Mouse (Mus musculus) hindbrain, embryonic 15.5 days (tissue): ENCODE measurements around the gene Snap29. TPM values are rescaled to one million over a fixed set of nuclear protein-coding genes. Genes with fewer than 3 reads are reported as not detected.
A peak's percentile ranks its signal among the peaks of the same experiment; 100 is the strongest.

Experiments
- ATAC-seq: fragments of 200-750 bp; cut with Nextera tagmentation; 2 replicates; pipeline ENCODE4 v1.8.0; 2017; ENCODE audit warnings: low read depth, moderate number of reproducible peaks, moderate TSS enrichment; ENCODE audit not compliant: low FRiP score
- H3K27ac ChIP-seq: fragments of 300-500 bp; sonication (generic); replicated peaks from 2 replicates; pipeline ENCODE4 v1.5.1; 2015; ENCODE audit warnings: mild to moderate bottlenecking, inconsistent platforms
- H3K27me3 ChIP-seq: fragments of 300-500 bp; sonication (generic); 2 replicates; pipeline ENCODE4 v1.6.1; 2015; ENCODE audit warnings: control low read depth, inconsistent platforms
- H3K36me3 ChIP-seq: fragments of 300-500 bp; sonication (generic); 2 replicates; pipeline ENCODE4 v1.6.1; 2015; ENCODE audit warnings: control low read depth, inconsistent platforms
- H3K4me1 ChIP-seq: fragments of 300-500 bp; sonication (generic); replicated peaks from 2 replicates; pipeline ENCODE4 v1.6.1; 2015; ENCODE audit warnings: control low read depth, inconsistent platforms
- H3K4me2 ChIP-seq: fragments of 300-500 bp; sonication (generic); 2 replicates; pipeline ENCODE4 v1.6.1; 2015; ENCODE audit warnings: moderate library complexity, mild to moderate bottlenecking, inconsistent platforms
- H3K4me3 ChIP-seq: fragments of 300-500 bp; sonication (generic); 2 replicates; pipeline ENCODE4 v1.5.1; 2015; ENCODE audit warnings: mild to moderate bottlenecking, inconsistent platforms
- H3K9ac ChIP-seq: fragments of 300-500 bp; sonication (generic); 2 replicates; pipeline ENCODE4 v1.6.1; 2015; ENCODE audit warnings: inconsistent platforms
- H3K9me3 ChIP-seq: fragments of 300-500 bp; sonication (generic); 2 replicates; pipeline ENCODE4 v1.6.1; 2016; ENCODE audit warnings: control low read depth, inconsistent platforms
- WGBS: fragments of 180-500 bp; shearing (Covaris S2); methylation state at CpG from one replicate; pipeline ENCODE4 v1.1.7; 2015; 5-methylcytosine and 5-hydroxymethylcytosine counted together
- polyA plus RNA-seq: library from polyadenylated mRNA; unstranded; fragments of >200 nt; fragmentation: Nextera tagmentation; extraction: Ambion mirVana; gene quantifications from 2 replicates; pipeline ENCODE4 v1.2.1, GENCODE M21; 2015

Gene Snap29
- 22.4 and 23.4 TPM in 2 replicates for polyA plus RNA-seq

DNA sequence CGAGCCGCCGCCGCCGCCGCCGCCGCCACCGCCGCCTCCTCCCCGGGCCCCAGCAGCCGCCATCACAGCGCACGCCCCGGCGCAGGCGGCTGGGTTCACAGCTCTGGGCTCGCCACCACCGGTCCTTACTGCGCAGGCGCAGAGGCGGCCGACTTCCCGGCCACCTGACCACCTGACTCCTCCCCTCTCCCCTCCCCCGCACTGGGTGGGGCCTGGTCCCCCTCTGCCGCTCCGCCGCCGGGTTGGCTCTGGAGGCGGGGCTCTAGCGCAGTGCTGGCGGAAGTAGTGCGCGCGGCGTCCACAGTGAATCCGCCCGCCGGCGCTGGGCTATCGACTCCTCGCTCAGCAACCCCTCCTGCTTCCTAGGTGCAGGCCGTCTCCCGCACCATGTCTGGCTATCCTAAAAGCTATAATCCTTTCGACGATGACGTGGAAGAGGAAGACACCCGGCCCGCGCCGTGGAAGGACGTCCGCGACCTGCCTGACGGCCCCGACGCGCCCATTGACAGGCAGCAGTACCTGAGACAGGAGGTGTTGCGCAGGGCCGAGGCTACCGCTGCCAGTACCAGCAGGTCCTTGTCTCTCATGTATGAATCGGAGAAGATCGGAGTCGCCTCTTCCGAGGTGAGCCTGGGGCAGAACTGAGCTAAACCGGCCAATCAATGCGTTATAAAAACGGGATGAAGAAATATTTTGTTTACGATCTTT, at the start of gene Snap29, which contains the start of gene Pi4ka:
Gene Snap29, plus strand, starts transcription at position 251 of the 708 bp plus-strand sequence.
Gene Pi4ka, minus strand, starts transcription at position 579 of the 708 bp plus-strand sequence.
- Histone ChIP-seq H3K27ac (peak within 1 kb of the TSS; percentile 87), H3K9me3 (no peaks in the 10 kb centered on the region), H3K27me3 (no peaks in the 10 kb centered on the region), H3K4me2 (peak within 1 kb of the TSS; percentile 63), H3K4me1 (peaks cover 41% of the 10 kb centered on the region), H3K9ac (peak within 1 kb of the TSS; percentile 72), H3K4me3 (peak within 1 kb of the TSS; percentile 69), H3K36me3 (peaks cover 10% of the 10 kb centered on the region; the same call in 1 of the 2 replicates)
- ATAC-seq: peak; percentile 98
- 1% methylated on average over 66 of the region's 69 CpGs for WGBS

DNA sequence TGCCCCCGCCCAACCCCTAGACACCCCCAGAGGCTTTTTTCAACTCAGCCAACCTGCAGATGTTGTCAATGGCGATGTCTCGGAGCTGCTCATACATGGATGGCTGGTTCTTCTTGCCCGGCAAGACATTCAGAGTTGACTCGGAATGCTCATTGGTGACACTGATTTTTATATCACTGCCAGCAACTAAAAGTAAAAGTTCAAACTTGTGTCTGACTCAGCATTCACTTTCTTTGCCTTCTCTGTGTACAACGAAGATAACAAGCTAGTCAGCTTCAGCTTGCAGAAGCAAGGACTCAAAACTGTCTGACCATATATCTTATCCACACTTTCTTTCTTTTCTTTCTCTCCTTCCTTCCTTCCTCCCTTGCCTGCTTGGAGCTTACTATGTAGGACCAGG, 49.8 kb upstream of the Snap29 start:
- Histone ChIP-seq H3K27me3 (no peaks in the 10 kb centered on the region), H3K4me1 (no peaks in the 10 kb centered on the region), H3K4me2 (no peak overlapping the region), H3K4me3 (no peak overlapping the region), H3K9ac (no peak overlapping the region), H3K36me3 (peaks cover 72% of the 10 kb centered on the region), H3K27ac (no peak overlapping the region), H3K9me3 (no peaks in the 10 kb centered on the region)
- 92% methylated on average over 6 of the region's 6 CpGs for WGBS
- no peak for ATAC-seq

DNA sequence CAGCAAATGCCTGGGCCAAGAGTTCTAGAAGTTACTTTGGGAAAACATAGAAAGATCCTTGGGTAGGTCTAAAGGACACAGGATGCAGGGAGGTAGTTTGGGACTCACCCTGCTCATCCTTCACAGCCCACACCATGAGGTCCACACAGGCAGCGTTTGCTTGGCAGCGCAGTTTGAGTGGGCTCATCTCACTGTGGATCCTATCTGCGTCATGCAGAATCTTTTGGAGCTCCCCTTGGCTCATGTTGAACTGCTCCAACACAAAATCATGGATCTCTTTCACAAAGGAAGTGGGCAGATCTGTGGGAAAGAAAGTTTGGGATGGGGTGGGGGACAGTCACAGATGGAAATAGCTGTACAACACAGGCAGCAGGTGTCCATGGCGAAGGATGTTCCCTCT, 47.0 kb upstream of the Snap29 start:
- H3K9ac ChIP-seq: no peak overlapping the region
- ATAC-seq: no peak
- peaks cover 66% of the 10 kb centered on the region for H3K36me3 ChIP-seq
- WGBS: 93% methylated on average over 4 of the region's 4 CpGs
- H3K9me3 ChIP-seq: no peaks in the 10 kb centered on the region
- H3K4me3 ChIP-seq: no peak overlapping the region
- H3K27ac ChIP-seq: no peak overlapping the region
- H3K4me2 ChIP-seq: no peak overlapping the region
- no peaks in the 10 kb centered on the region for H3K27me3 ChIP-seq
- no peaks in the 10 kb centered on the region for H3K4me1 ChIP-seq

DNA sequence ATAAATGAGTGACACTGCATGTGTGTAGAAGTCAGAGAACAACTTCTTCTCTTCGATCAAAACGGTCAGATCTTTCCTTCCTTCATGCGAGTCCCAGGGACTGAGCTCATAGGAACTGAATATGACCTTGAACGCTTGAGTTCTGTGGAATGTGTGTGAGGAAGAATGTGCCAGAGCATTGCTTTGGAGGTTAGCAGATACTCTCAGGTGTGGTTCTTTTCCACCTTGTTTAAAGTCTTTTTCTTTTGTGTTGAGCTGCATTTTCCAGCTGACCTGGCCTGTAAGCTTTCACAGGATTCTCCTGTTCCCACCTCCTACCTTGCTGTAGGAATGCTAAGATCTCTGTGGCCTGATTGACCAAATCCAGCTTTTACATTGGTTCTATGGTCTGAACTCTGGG, 23.5 kb upstream of the Snap29 start:
- H3K36me3 ChIP-seq: peaks cover 57% of the 10 kb centered on the region

DNA sequence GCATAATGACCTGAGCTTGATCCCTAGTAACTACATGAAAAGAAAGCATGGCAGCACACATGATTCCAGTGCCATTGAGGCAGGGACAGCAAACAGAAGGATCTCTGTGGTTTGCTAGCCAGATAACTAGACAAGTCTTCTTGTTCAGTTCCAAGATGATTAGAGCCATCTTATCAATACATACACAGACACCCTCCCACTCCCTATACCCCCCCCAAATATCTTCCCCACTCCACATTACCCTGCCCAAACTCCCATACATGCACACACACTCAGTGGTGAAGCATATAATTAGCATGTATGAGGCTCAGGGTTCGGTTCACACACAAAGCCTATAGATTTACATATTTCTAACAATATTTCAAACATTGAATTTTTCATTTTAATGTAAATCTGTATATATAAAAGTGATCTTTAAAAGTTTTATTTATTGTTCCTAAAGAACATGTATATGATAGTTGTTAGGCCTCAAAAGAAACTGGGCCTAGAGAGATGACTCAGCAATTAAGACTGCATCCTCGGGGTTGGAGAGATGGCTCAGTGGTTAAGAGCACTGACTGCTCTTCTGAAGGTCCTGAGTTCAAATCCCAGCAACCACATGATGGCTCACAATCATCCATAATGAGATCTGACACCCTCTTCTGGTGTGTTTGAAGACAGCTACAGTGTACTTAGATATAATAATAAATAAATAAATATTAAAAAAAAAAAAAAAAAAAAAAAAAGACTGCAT, 22.0 kb upstream of the Snap29 start:
- no peak for ATAC-seq
- Histone ChIP-seq H3K4me1 (no peaks in the 10 kb centered on the region), H3K36me3 (peaks cover 50% of the 10 kb centered on the region), H3K27me3 (no peaks in the 10 kb centered on the region), H3K9ac (no peak overlapping the region), H3K4me2 (no peak overlapping the region), H3K4me3 (no peak overlapping the region), H3K9me3 (no peaks in the 10 kb centered on the region), H3K27ac (no peak overlapping the region)
- WGBS: 89% methylated on average over 2 of the region's 2 CpGs

More for the DNA sequence above, 23.5 kb upstream of the Snap29 start:
- H3K4me2 ChIP-seq: no peak overlapping the region
- H3K27ac ChIP-seq: no peak overlapping the region
- no peak overlapping the region for H3K9ac ChIP-seq
- 91% methylated on average over 4 of the region's 4 CpGs for WGBS
- no peaks in the 10 kb centered on the region for H3K9me3 ChIP-seq
- no peaks in the 10 kb centered on the region for H3K4me1 ChIP-seq
- ATAC-seq: no peak
- H3K4me3 ChIP-seq: no peak overlapping the region
- H3K27me3 ChIP-seq: no peaks in the 10 kb centered on the region

DNA sequence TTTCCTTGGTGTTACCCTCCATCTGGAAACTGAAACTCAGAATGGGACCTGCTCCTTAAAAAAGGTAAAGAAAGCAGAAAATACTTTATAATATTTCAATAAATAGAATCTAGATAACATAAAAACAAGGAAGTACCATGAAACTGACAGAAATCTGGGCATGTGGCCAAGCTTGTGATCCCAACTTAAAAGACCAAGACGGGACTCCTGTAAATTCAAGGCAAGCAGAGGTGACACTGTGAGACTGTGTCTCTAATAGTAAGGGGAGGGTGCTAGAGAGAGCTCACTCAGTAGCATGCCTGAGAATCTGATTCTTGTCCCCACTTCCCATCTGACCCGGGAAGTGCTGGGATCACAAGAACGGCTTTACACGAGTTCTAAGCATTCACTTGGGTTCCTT, 13.0 kb upstream of the Snap29 start:
- H3K9me3 ChIP-seq: no peaks in the 10 kb centered on the region

DNA sequence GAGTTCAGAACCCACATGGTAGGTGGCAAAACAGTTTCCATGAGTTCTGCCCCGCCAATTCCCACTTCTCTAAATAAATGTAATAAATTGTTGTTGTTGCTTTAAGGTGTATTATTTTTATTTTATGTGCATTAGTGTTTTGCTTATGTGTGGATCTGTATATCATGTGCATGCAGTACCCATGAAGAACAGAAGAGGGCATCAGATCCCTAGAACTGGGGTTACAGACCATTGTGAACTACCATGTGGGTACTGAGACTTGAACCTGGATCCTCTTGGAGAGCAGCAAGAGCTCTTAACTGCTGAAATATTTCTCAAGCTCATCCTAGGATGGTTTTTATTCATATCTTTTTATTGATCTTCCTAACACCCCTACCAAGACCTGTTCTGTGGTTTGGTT, 2.9 kb upstream of the Snap29 start:
- no peak for ATAC-seq

More for the DNA sequence above, 13.0 kb upstream of the Snap29 start:
- H3K27ac ChIP-seq: no peak overlapping the region
- no peaks in the 10 kb centered on the region for H3K4me1 ChIP-seq
- H3K27me3 ChIP-seq: no peaks in the 10 kb centered on the region
- H3K9ac ChIP-seq: no peak overlapping the region
- H3K4me3 ChIP-seq: no peak overlapping the region
- H3K4me2 ChIP-seq: no peak overlapping the region
- no peak for ATAC-seq
- WGBS: 74% methylated on average over 4 of the region's 4 CpGs
- H3K36me3 ChIP-seq: peaks cover 20% of the 10 kb centered on the region

DNA sequence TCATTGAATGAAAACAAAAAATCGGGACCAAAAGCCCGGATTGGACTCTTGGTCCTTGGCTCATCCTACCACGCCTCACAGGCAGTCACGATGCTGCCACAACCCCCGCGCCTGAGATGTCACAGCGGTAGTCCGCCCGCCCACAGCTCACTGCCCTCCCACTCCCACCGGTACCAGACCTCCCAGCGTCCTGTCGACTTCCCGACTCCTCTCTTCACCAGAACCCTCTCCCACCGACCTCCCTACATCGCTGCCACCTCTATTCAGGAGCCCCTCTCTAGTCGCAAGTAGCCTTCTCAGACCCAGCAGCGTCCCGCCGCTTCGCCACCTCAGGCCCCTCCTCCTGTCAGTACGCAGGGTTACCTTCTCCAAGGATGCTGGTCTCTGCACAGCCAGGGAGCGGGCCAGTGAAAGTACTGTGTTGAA, 502 bp upstream of the Snap29 start:
- peak; percentile 88 for ATAC-seq
- peak overlapping the region; percentile 69 for H3K4me3 ChIP-seq
- 0% methylated on average over 22 of the region's 22 CpGs for WGBS
- peaks cover 10% of the 10 kb centered on the region; the same call in 1 of the 2 replicates for H3K36me3 ChIP-seq
- peak overlapping the region; percentile 53 for H3K4me2 ChIP-seq
- peak overlapping the region; percentile 68 for H3K9ac ChIP-seq
- H3K9me3 ChIP-seq: no peaks in the 10 kb centered on the region
- no peaks in the 10 kb centered on the region for H3K27me3 ChIP-seq
- peak overlapping the region; percentile 87 for H3K27ac ChIP-seq
- peaks cover 41% of the 10 kb centered on the region for H3K4me1 ChIP-seq

More for the DNA sequence above, 2.9 kb upstream of the Snap29 start:
- H3K36me3 ChIP-seq: peaks cover 10% of the 10 kb centered on the region; the same call in 1 of the 2 replicates
- no peak overlapping the region for H3K27ac ChIP-seq
- 73% methylated on average over 1 of the region's 1 CpGs for WGBS
- no peak overlapping the region for H3K4me3 ChIP-seq
- H3K4me1 ChIP-seq: peaks cover 35% of the 10 kb centered on the region
- H3K27me3 ChIP-seq: no peaks in the 10 kb centered on the region
- no peak overlapping the region for H3K4me2 ChIP-seq
- H3K9ac ChIP-seq: no peak overlapping the region
- H3K9me3 ChIP-seq: no peaks in the 10 kb centered on the region

DNA sequence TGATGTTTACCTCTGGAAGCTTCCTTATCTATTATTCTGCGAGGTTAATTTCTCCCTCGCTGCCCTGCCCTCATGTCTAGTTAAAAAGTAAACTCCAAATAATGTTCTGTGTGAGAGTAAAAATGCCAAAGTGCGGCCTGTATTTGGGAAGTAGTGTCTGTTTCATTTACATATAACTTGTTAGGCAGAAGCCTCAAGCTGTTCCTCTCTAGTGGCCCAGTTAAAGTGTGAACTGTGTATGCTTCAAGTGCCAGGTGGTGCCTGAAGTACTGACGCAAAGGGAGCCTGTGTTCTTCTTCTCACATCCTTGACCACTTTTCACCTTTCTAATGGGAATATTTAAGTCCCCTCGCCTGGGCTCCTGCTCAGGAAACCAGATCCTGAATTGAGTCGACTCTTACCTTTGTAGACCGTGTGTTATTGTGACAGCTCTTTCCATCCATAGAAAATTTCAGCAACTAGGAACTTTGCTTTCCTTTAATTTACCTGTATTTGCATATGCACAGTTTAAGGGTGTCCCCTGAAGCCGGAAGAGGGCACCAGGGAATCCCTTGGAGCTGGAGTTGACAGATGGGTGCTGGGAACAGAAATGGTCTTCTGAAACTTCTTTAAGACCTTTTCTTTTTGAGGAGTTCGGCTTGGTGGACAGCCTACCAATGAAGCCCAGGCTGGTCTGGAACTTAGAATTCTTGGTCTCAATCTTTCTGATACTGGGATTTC, 886 bp downstream of the Snap29 start:
- Histone ChIP-seq H3K9ac (peak overlapping the region; percentile 72), H3K4me3 (peak overlapping the region; percentile 69), H3K36me3 (peaks cover 10% of the 10 kb centered on the region; the same call in 1 of the 2 replicates), H3K27ac (peak overlapping the region; percentile 85; the same call in 1 of the 2 replicates), H3K27me3 (no peaks in the 10 kb centered on the region), H3K4me2 (peak overlapping the region; percentile 63), H3K4me1 (peaks cover 37% of the 10 kb centered on the region), H3K9me3 (no peaks in the 10 kb centered on the region)
- 40% methylated on average over 9 of the region's 9 CpGs for WGBS
- no peak for ATAC-seq

DNA sequence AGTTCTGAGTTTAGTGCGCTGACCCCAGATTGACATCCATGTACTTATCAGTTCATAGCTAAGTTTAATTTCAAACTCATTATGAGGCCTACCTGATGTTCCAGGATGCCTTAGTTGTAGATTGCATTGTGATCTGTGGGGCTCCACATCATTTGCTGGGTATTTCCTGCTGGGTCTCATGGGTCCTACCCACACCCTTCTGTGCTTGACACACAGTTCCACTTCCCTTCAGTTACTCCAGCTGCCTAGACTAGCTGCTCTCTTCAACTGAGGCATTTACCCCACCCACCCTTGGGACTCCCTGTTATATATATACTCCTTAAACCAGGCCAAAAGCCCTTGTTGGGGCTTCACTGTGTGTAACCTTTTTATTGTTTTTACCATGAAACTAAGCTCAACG, 3.3 kb downstream of the Snap29 start:
- Histone ChIP-seq H3K27me3 (no peaks in the 10 kb centered on the region), H3K36me3 (no peaks in the 10 kb centered on the region), H3K9me3 (no peaks in the 10 kb centered on the region), H3K9ac (no peak overlapping the region), H3K4me2 (no peak overlapping the region), H3K4me3 (no peak overlapping the region), H3K27ac (no peak overlapping the region), H3K4me1 (peaks cover 32% of the 10 kb centered on the region)
- no peak for ATAC-seq
- 89% methylated on average over 2 of the region's 2 CpGs for WGBS

DNA sequence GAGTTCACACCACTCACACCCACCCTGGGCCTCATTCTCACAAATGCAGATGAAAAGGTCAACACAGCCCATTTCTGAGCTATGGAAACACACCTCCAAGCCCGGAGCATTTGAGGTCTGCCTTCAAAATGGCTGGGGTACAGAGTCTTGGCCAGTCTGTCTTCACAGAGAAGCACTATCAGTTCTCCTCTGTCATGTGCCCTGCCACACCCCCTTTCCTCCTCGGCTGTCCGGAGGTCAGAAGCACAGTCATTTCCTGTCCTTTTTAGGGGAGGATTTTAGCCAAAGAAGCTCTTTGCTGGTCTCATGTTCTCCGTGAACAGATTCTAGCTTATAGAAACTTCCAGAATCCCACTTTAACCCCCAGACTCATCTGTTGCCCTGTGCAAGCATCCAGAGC, 4.4 kb downstream of the Snap29 start:
- Histone ChIP-seq H3K27me3 (no peaks in the 10 kb centered on the region), H3K27ac (no peak overlapping the region), H3K4me1 (peaks cover 22% of the 10 kb centered on the region), H3K4me3 (no peak overlapping the region), H3K4me2 (no peak overlapping the region), H3K9ac (no peak overlapping the region), H3K36me3 (no peaks in the 10 kb centered on the region), H3K9me3 (no peaks in the 10 kb centered on the region)
- ATAC-seq: no peak
- WGBS: 74% methylated on average over 4 of the region's 4 CpGs

DNA sequence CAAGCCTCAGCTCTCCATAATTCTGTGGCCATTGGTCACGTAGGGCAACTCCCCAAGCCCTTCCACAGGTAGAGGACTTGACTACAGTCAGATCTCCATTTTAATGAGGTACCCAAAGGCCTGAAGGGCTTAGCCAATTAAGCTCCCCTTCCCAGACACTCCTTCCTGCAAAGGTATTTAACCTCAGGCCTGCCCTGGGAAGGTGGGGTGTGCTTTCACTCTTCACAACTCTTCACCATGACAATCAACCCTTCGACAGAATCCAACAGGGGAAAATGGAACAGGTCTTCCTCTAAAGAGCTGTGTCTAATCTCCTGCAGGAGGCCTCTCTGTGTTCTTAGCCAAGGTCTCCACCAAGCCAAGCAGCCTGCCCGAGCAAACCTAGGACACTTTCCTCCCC, 17.2 kb downstream of the Snap29 start:
- H3K27ac ChIP-seq: no peak overlapping the region
- no peak overlapping the region for H3K4me2 ChIP-seq
- H3K9ac ChIP-seq: no peak overlapping the region
- H3K27me3 ChIP-seq: no peaks in the 10 kb centered on the region
- H3K36me3 ChIP-seq: peaks cover 58% of the 10 kb centered on the region
- H3K4me3 ChIP-seq: no peak overlapping the region
- WGBS: 78% methylated on average over 3 of the region's 3 CpGs
- ATAC-seq: no peak
- H3K4me1 ChIP-seq: no peaks in the 10 kb centered on the region
- no peaks in the 10 kb centered on the region for H3K9me3 ChIP-seq
